Mouse (Mus musculus) G1E (cell line): ENCODE measurements around the gene Golph3l. TPM values are rescaled to one million over a fixed set of nuclear protein-coding genes. Genes with fewer than 3 reads are reported as not detected.

Experiments used
- ATAC-seq: 2 replicates; pipeline ENCODE4 v1.8.0; 2016; ENCODE audit warnings: mild to moderate bottlenecking; ENCODE audit not compliant: insufficient number of reproducible peaks, poor library complexity, low FRiP score, severe bottlenecking; ENCODE audit errors: extremely low read depth
- DNase-seq: peaks from one replicate; pipeline ENCODE4 v3.0.0; 2012; ENCODE audit warnings: low spot score
- H3K27me3 ChIP-seq: 2 replicates; pipeline ENCODE4 v1.6.1; 2012; ENCODE audit warnings: mild to moderate bottlenecking, low read length, inconsistent platforms; ENCODE audit not compliant: insufficient read depth
- H3K36me3 ChIP-seq: replicated peaks from 2 replicates; pipeline ENCODE3; 2012; ENCODE audit warnings: mild to moderate bottlenecking, inconsistent platforms
- H3K4me1 ChIP-seq: 2 replicates; pipeline ENCODE4 v1.6.1; 2012; ENCODE audit warnings: low read depth, low read length, inconsistent platforms, mixed read lengths; ENCODE audit not compliant: insufficient read depth
- H3K4me3 ChIP-seq: 2 replicates; pipeline ENCODE4 v1.5.1; 2012; ENCODE audit warnings: low read depth, mild to moderate bottlenecking, inconsistent platforms, low read length, moderate library complexity, mixed read lengths
- H3K9me3 ChIP-seq: replicated peaks from 2 replicates; pipeline ENCODE4 v1.6.1; 2012; ENCODE audit warnings: inconsistent platforms
- CTCF ChIP-seq: IDR thresholded peaks from 2 replicates; pipeline ENCODE4 v1.5.1; 2012; ENCODE audit warnings: low read depth, low read length, inconsistent platforms, mixed read lengths
- GATA1 ChIP-seq: IDR thresholded peaks from 2 replicates; pipeline ENCODE4 v1.6.1; 2012; ENCODE audit warnings: borderline replicate concordance, low read length, inconsistent platforms, mixed read lengths
- GATA2 ChIP-seq: IDR thresholded peaks from 2 replicates; pipeline ENCODE4 v1.6.1; 2012; ENCODE audit warnings: low read depth, low read length, inconsistent platforms, borderline replicate concordance
- POLR2AphosphoS5 ChIP-seq: IDR thresholded peaks from 2 replicates; pipeline ENCODE4 v1.6.1; 2012; ENCODE audit warnings: low read depth, low read length, inconsistent platforms; ENCODE audit not compliant: insufficient replicate concordance
- TAL1 ChIP-seq: conservative IDR thresholded peaks from 2 replicates; pipeline ENCODE4 v1.6.1; 2012; ENCODE audit warnings: low read depth, low read length, inconsistent platforms, mixed read lengths
- polyA plus RNA-seq: library from polyadenylated mRNA; stranded (reverse); fragments of >175 nt; gene quantifications from 2 replicates; pipeline ENCODE4 v1.2.3, GENCODE M21; 2012
- total RNA-seq, 2 experiments: library from RNA; stranded (forward) in 1 of 2; stranded (reverse) in 1 of 2; fragments of 200-1000 nt in 1 of 2; fragments of >200 nt in 1 of 2; fragmentation: Nextera tagmentation in 1 of 2; gene quantifications; 2 replicates each; pipeline ENCODE4 v1.2.3; 2014 to 2017

Gene Golph3l
- total and polyA plus RNA-seq, 3 experiments: 2.3 to 117 (median 79.0) TPM

DNA sequence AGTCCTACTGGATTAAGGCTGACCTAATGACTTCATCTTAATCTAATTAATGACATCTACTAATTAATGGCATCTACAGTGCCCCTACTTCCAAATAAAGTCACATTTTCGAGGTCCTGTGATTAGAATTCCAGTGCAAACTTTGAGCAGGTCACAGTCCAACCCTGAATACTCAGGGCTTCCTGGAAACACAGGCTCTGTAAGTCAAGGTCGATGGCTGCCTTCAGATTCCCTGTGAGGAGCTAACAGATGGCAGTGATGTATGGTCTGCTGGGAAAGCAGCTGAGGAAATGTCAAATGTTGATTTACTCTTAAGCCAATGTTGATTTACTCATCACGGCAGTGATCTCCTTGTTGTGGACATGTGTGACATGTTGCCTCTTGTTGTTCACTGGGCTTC, 34.7 kb upstream of the Golph3l start:
- ATAC-seq (no peak), DNase-seq (no peak)
- Histone ChIP-seq H3K9me3 (no peaks in the 10 kb centered on the region), H3K36me3 (no peaks in the 10 kb centered on the region), H3K27me3 (peaks cover 7% of the 10 kb centered on the region), H3K4me3 (no peak overlapping the region), H3K4me1 (0 out of 2 replicates have a peak, but pooled peaks cover 2% of the 10 kb centered on the region)
- no peak for TF ChIP-seq POLR2AphosphoS5
- TF ChIP-seq TAL1: no peak
- no peak for TF ChIP-seq GATA2
- no peak for TF ChIP-seq CTCF
- TF ChIP-seq GATA1: no peak

DNA sequence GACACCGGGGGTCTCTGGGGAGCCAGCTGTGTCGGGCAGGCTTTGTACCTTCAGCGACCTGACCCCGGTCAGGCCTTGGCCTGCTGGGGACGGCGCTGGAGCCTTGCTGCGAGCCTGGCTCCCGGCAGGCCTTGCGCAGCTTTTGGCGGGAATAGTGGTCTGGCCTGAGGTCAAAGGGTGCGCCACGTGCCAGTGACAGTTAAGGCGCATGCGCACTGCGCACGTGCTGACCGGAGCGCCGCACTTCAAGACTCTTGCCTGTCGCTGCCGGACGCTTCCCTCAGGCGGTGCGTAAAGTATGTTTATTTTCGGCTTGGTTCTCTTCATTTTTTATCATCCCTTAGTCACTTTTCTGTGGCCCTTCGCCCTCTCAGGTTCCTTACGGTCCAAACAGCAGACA, 29.3 kb upstream of the Golph3l start, which contains the start of gene Hormad1:
Gene Hormad1 (plus strand): TSS at position 241 of the 400 bp plus-strand sequence.
- Histone ChIP-seq H3K9me3 (0 out of 2 replicates have a peak, but pooled peaks cover 2% of the 10 kb centered on the region), H3K4me3 (no peak within 1 kb of the TSS), H3K36me3 (no peaks in the 10 kb centered on the region), H3K27me3 (peaks cover 10% of the 10 kb centered on the region), H3K4me1 (0 out of 2 replicates have a peak, but pooled peaks cover 5% of the 10 kb centered on the region)
- TF ChIP-seq GATA1 (no peak), CTCF (no peak), GATA2 (no peak), TAL1 (no peak), POLR2AphosphoS5 (no peak)
- DNase-seq (no peak), ATAC-seq (no peak)

DNA sequence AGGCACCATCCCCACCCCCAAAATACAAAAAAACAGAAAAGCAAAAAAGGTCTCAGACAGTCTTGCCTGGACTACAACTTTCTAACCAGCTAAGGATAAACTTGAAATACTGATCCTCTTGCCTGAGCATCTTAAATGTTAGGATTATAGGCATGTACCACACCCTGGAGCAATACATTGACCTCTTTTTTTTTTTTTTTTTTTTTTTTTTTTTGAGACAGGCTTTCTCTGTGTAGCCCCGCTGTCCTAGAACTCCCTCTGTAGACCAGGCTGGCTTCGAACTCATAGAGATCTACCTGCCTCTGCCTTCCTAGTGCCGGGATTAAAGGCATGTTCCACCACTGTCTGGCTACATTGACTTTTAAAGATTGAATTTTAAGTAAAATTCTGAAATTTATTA, 28.0 kb upstream of the Golph3l start:
- no peak overlapping the region for H3K4me3 ChIP-seq
- H3K36me3 ChIP-seq: no peaks in the 10 kb centered on the region
- H3K4me1 ChIP-seq: 0 out of 2 replicates have a peak, but pooled peaks cover 5% of the 10 kb centered on the region
- H3K27me3 ChIP-seq: peaks cover 10% of the 10 kb centered on the region
- H3K9me3 ChIP-seq: 0 out of 2 replicates have a peak, but pooled peaks cover 2% of the 10 kb centered on the region
- TF ChIP-seq TAL1 (no peak), CTCF (no peak), GATA2 (no peak), GATA1 (no peak), POLR2AphosphoS5 (no peak)
- ATAC-seq: no peak
- no peak for DNase-seq

DNA sequence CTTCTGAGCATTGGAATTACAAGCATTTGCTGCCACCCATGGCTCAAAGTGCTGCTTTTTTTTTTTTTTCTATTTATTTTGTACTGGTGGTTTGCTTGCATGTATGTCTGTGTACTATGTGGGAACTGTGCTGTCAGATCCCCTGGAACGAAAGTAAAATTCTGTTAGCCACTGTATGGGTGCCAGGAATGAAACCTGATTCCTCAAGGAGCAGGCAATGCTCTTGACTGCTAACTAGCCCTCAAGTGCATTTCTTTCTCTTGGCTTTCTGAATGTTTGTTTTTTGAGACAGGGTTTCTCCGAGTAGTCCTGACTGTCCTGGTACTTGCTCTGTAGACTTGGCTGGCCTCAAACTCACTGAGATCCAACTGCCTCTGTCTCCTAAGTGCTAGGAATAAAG, 26.9 kb upstream of the Golph3l start:
- H3K4me1 ChIP-seq: 0 out of 2 replicates have a peak, but pooled peaks cover 5% of the 10 kb centered on the region
- H3K4me3 ChIP-seq: no peak overlapping the region
- H3K9me3 ChIP-seq: 0 out of 2 replicates have a peak, but pooled peaks cover 2% of the 10 kb centered on the region
- no peaks in the 10 kb centered on the region for H3K36me3 ChIP-seq
- ATAC-seq (no peak), DNase-seq (no peak)
- TF ChIP-seq GATA1 (no peak), GATA2 (no peak), POLR2AphosphoS5 (no peak), TAL1 (no peak), CTCF (no peak)
- peaks cover 10% of the 10 kb centered on the region for H3K27me3 ChIP-seq

DNA sequence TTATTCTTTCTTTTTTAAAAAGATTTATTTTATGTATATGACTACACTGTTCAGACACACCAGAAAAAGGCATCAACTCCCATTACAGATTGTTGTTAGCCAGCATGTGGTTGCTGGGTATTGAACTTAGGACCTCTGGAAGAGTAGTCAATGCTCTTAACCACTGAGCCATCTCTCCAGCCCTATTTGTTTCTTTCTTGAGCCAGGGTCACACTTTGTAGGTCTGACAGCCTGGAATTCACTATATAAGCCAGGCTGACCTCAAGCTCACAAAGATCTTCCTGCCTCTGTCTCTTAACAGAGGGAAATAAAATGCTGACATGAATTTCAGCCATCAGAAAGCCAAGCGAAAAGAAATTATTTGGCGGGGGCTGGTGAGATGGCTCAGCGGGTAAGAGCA, 19.1 kb upstream of the Golph3l start:
- Histone ChIP-seq H3K9me3 (no peaks in the 10 kb centered on the region), H3K4me1 (no peaks in the 10 kb centered on the region), H3K36me3 (no peaks in the 10 kb centered on the region), H3K27me3 (no peaks in the 10 kb centered on the region), H3K4me3 (no peak overlapping the region)
- ATAC-seq (no peak), DNase-seq (no peak)
- TF ChIP-seq TAL1 (no peak), GATA1 (no peak), POLR2AphosphoS5 (no peak), CTCF (no peak), GATA2 (no peak)

DNA sequence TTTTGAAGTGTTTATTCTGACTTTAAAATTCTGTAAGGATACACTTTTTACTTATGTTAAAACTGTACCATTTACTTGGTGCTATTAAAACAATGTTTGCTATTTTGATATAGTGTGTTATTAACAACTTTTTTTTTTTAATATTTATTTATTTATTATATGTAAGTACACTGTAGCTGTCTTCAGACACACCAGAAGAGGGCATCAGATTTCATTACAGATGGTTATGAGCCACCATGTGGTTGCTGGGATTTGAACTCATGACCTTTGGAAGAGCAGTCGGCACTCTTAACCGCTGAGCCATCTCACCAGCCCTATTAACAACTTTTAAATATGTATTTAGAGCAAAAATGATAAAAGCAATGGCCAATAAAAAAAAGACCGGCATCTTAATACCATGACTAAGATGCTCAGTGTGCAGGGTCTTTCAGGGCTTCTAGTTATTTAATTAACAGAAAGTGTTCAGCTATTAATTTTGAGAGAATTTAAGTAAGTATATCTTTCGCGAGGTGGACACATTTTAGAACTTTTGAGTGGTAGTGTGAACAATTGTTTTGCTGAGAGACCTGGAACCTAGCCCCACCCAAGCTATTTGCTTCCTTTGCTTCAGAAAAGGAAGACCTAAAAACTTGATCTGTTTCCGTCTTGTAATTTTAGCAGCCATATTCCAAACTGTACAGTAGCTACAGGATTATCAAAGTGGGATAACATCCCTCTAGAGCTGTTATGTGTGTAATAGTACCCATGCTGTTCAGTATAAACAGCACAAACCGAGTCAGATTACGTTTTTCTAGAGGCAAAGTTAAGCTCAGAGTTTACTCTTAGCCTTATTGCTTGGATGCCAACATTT, 755 bp upstream of the Golph3l start:
- H3K4me1 ChIP-seq: peaks cover 17% of the 10 kb centered on the region
- H3K27me3 ChIP-seq: no peaks in the 10 kb centered on the region
- peak overlapping the region; percentile 78 for H3K4me3 ChIP-seq
- H3K36me3 ChIP-seq: peaks cover 21% of the 10 kb centered on the region
- ATAC-seq: no peak
- TF ChIP-seq GATA2: no peak
- no peak for TF ChIP-seq GATA1
- TF ChIP-seq CTCF: no peak
- TF ChIP-seq TAL1: no peak
- no peak; the same call in 1 of the 2 replicates for TF ChIP-seq POLR2AphosphoS5
- no peaks in the 10 kb centered on the region for H3K9me3 ChIP-seq
- no peak for DNase-seq
